In the genomic region with DNA sequence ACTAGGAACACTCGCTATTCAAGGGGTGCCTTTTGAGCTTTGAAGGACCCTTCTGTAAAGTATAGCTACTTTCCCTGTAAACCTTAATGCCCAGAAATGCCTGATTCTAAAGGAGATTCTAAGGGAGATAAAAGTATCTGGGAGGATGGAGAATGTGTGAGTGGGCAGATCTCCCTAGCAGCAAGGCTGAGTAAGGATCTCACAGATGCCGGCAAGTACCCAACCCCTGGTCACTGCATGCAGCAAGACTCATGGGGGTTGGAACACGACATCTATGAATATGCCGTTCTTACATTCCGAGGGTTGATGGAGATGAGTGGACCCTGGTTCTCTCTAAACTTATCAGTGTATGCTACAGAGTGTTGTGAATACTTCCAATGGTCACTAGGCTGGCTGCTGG, we compare ENCODE assay signal across 12 mouse cellular contexts.
"Had no signal": no experiment of that assay in that cellular context is flagged by ENCODE, and none has a peak within 500 bp of the region (broad histone marks: within the 10 kb centered on the region; RNA-seq: fewer than 3 reads in every experiment).

No protein-coding gene starts in this region.

- DNase-seq: left cerebral cortex, postnatal 4 days; liver; liver, embryonic 13.5 days; liver, postnatal 0 days; lung, adult 18-20 months; lung, adult 2 months; lung, embryonic 14.5 days; lung, postnatal 10 days; lung, postnatal 14 days; lung, postnatal 36 days; lung, postnatal 4 days; midbrain, embryonic 14.5 days had no signal
